Mouse (Mus musculus) heart, embryonic 14.5 days (tissue): ENCODE results near the gene Cfap54. TPM values are rescaled to one million over a fixed set of nuclear protein-coding genes. Genes with fewer than 3 reads are reported as not detected.

ENCODE experiments used
- ATAC-seq: fragments of 200-750 bp; cut with Nextera tagmentation; 2 replicates; pipeline ENCODE4 v1.8.0; 2017; ENCODE audit warnings: low read depth, moderate TSS enrichment; ENCODE audit not compliant: insufficient number of reproducible peaks, insufficient read depth, low FRiP score
- H3K27ac ChIP-seq, 2 experiments: fragments of 200-500 bp in 1 of 2; fragments of 300-500 bp in 1 of 2; sonication (generic) in 1 of 2; replicated peaks in 1 of 2; 2 replicates each; pipeline ENCODE4 v1.5.1; 2012 to 2014; ENCODE audit warnings: low read depth in 2 of 2, low read length in 2 of 2, control low read depth in 1 of 2, mild to moderate bottlenecking in 1 of 2, mixed read lengths in 1 of 2; ENCODE audit not compliant: control insufficient read depth in 1 of 2, insufficient read depth in 1 of 2
- H3K27me3 ChIP-seq: fragments of 300-500 bp; sonication (generic); 2 replicates; pipeline ENCODE4 v1.6.1; 2014; ENCODE audit warnings: mild to moderate bottlenecking, low read length, control low read depth; ENCODE audit not compliant: control insufficient read depth, insufficient read depth
- H3K36me3 ChIP-seq: fragments of 300-500 bp; sonication (generic); 2 replicates; pipeline ENCODE4 v1.6.1; 2014; ENCODE audit warnings: mild to moderate bottlenecking, control low read depth, low read length, mixed read lengths; ENCODE audit not compliant: control insufficient read depth, insufficient read depth
- H3K4me1 ChIP-seq, 2 experiments: fragments of 200-500 bp in 1 of 2; fragments of 300-500 bp in 1 of 2; sonication (generic) in 1 of 2; 2 replicates each; pipeline ENCODE4 v1.6.1; 2012 to 2014; ENCODE audit warnings: low read length in 2 of 2, control low read depth in 1 of 2, mixed read lengths in 1 of 2; ENCODE audit not compliant: control insufficient read depth in 2 of 2, insufficient read depth in 2 of 2
- H3K4me2 ChIP-seq: fragments of 300-500 bp; sonication (generic); 2 replicates; pipeline ENCODE4 v1.6.1; 2014; ENCODE audit warnings: mild to moderate bottlenecking, low read length
- H3K4me3 ChIP-seq, 2 experiments: fragments of 200-500 bp in 1 of 2; fragments of 300-500 bp in 1 of 2; sonication (generic) in 1 of 2; 2 replicates each; pipeline ENCODE4 v1.5.1; 2012 to 2014; ENCODE audit warnings: low read length in 2 of 2, mild to moderate bottlenecking in 2 of 2, control low read depth in 1 of 2, low read depth in 1 of 2, moderate library complexity in 1 of 2; ENCODE audit not compliant: control insufficient read depth in 1 of 2, insufficient read depth in 1 of 2
- H3K9ac ChIP-seq: fragments of 300-500 bp; sonication (generic); 2 replicates; pipeline ENCODE4 v1.6.1; 2014; ENCODE audit warnings: mild to moderate bottlenecking, low read length
- H3K9me3 ChIP-seq: fragments of 300-500 bp; sonication (generic); 2 replicates; pipeline ENCODE4 v1.6.1; 2016; ENCODE audit warnings: low read length, control low read depth; ENCODE audit not compliant: control insufficient read depth
- WGBS: fragments of 180-500 bp; shearing (Covaris S2); extraction: QIAGEN DNeasy Blood & Tissue Kit; methylation state at CpG from one replicate; pipeline ENCODE4 v1.1.7; 2014; 5-methylcytosine and 5-hydroxymethylcytosine counted together
- polyA plus RNA-seq: library from polyadenylated mRNA; unstranded; fragments of >200 nt; fragmentation: Nextera tagmentation; extraction: Ambion mirVana; gene quantifications from 2 replicates; pipeline ENCODE4 v1.2.1, GENCODE M21; 2014

The Cfap54 gene
- polyA plus RNA-seq, 1 experiment from 2014 or later, result 0.11 TPM

- WGBS, result 82% methylated on average over 6 of the region's 6 CpGs
- Histone ChIP-seq H3K4me2 (no peak overlapping the region), H3K9me3 (no peaks in the 10 kb centered on the region), H3K4me1 (no peaks in the 10 kb centered on the region), H3K27ac (no peak overlapping the region), H3K27me3 (no peaks in the 10 kb centered on the region), H3K36me3 (no peaks in the 10 kb centered on the region), H3K4me3 (no peak overlapping the region), H3K9ac (no peak overlapping the region)
- no peak for ATAC-seq
These were observed 27.6 kb downstream of the Cfap54 start for GRCm38 (mm10) chr10:93053867-93054266.

- no peak overlapping the region for H3K27ac ChIP-seq
- H3K36me3 ChIP-seq, result no peaks in the 10 kb centered on the region
- no peaks in the 10 kb centered on the region for H3K4me1 ChIP-seq
- no peak overlapping the region for H3K4me3 ChIP-seq
- no peaks in the 10 kb centered on the region for H3K9me3 ChIP-seq
- ATAC-seq, result no peak
- no peak overlapping the region for H3K4me2 ChIP-seq
- 83% methylated on average over 4 of the region's 4 CpGs for WGBS
- H3K27me3 ChIP-seq, result no peaks in the 10 kb centered on the region
- no peak overlapping the region for H3K9ac ChIP-seq
These were observed 28.1 kb downstream of the Cfap54 start for GRCm38 (mm10) chr10:93053315-93053714.

- Histone ChIP-seq H3K4me3 (peak overlapping the region; percentile 11 to 20; a peak in 2 of 4 replicates), H3K27me3 (no peaks in the 10 kb centered on the region), H3K4me1 (no peaks in the 10 kb centered on the region), H3K36me3 (no peaks in the 10 kb centered on the region), H3K9me3 (no peaks in the 10 kb centered on the region), H3K9ac (peak overlapping the region; percentile 40; the same call in 1 of the 2 replicates), H3K4me2 (peak overlapping the region; percentile 67), H3K27ac (no peak overlapping the region)
- 29% methylated on average over 13 of the region's 13 CpGs for WGBS
- ATAC-seq, result no peak; the same call in 1 of the 2 replicates
These were observed 30.2 kb downstream of the Cfap54 start for GRCm38 (mm10) chr10:93051016-93051726.

- Histone ChIP-seq H3K9ac (no peak overlapping the region), H3K36me3 (no peaks in the 10 kb centered on the region), H3K9me3 (no peaks in the 10 kb centered on the region), H3K27ac (no peak overlapping the region), H3K4me1 (no peaks in the 10 kb centered on the region), H3K4me3 (no peak overlapping the region), H3K27me3 (no peaks in the 10 kb centered on the region), H3K4me2 (no peak overlapping the region)
- whole genome bisulfite sequencing, result 51% methylated on average over 3 of the region's 3 CpGs
- ATAC-seq, result no peak
These were observed 30.8 kb downstream of the Cfap54 start for GRCm38 (mm10) chr10:93050571-93050970.

GRCm38 (mm10) chr10:93043195-93043594 is 38.2 kb downstream of the Cfap54 start:
- H3K27ac ChIP-seq, result no peak overlapping the region
- H3K9ac ChIP-seq, result no peak overlapping the region
- H3K36me3 ChIP-seq, result no peaks in the 10 kb centered on the region
- no peaks in the 10 kb centered on the region for H3K4me1 ChIP-seq
- WGBS, result 83% methylated on average over 10 of the region's 10 CpGs
- H3K27me3 ChIP-seq, result no peaks in the 10 kb centered on the region
- ATAC-seq, result no peak
- H3K9me3 ChIP-seq, result 0 out of 2 replicates have a peak, but pooled peaks cover 5% of the 10 kb centered on the region
- H3K4me2 ChIP-seq, result no peak overlapping the region
- H3K4me3 ChIP-seq, result no peak overlapping the region

- Histone ChIP-seq H3K4me3 (no peak overlapping the region), H3K4me1 (no peaks in the 10 kb centered on the region), H3K9ac (no peak overlapping the region), H3K4me2 (no peak overlapping the region), H3K9me3 (0 out of 2 replicates have a peak, but pooled peaks cover 5% of the 10 kb centered on the region), H3K27me3 (no peaks in the 10 kb centered on the region), H3K36me3 (no peaks in the 10 kb centered on the region), H3K27ac (no peak overlapping the region)
- WGBS, result 91% methylated on average over 3 of the region's 3 CpGs
- ATAC-seq, result no peak
These were observed 39.6 kb downstream of the Cfap54 start for GRCm38 (mm10) chr10:93041850-93042249.

GRCm38 (mm10) chr10:93041392-93041791 is 40.0 kb downstream of the Cfap54 start:
- Histone ChIP-seq H3K27ac (no peak overlapping the region), H3K4me1 (no peaks in the 10 kb centered on the region), H3K27me3 (no peaks in the 10 kb centered on the region), H3K4me2 (no peak overlapping the region), H3K36me3 (no peaks in the 10 kb centered on the region), H3K9ac (no peak overlapping the region), H3K4me3 (no peak overlapping the region), H3K9me3 (0 out of 2 replicates have a peak, but pooled peaks cover 5% of the 10 kb centered on the region)
- ATAC-seq, result no peak
- 64% methylated on average over 4 of the region's 4 CpGs for WGBS

GRCm38 (mm10) chr10:93036532-93036931 is 44.9 kb downstream of the Cfap54 start:
- ATAC-seq, result no peak
- Histone ChIP-seq H3K27ac (no peak overlapping the region), H3K27me3 (no peaks in the 10 kb centered on the region), H3K36me3 (no peaks in the 10 kb centered on the region), H3K4me2 (no peak overlapping the region), H3K9ac (no peak overlapping the region), H3K4me1 (no peaks in the 10 kb centered on the region), H3K4me3 (no peak overlapping the region), H3K9me3 (0 out of 2 replicates have a peak, but pooled peaks cover 5% of the 10 kb centered on the region)
- WGBS, result 90% methylated on average over 3 of the region's 3 CpGs
